Mouse (Mus musculus) granulocyte monocyte progenitor cell, adult 5-6 weeks (primary cell): Measurements from ENCODE around the gene Ythdf1. TPM values are rescaled to one million over a fixed set of nuclear protein-coding genes. Genes with fewer than 3 reads are reported as not detected.

ENCODE experiments used
- ATAC-seq: replicated peaks from 2 replicates; pipeline ENCODE4 v1.8.0; 2016; ENCODE audit warnings: mild to moderate bottlenecking, moderate TSS enrichment, inconsistent platforms; ENCODE audit not compliant: poor library complexity, severe bottlenecking
- total RNA-seq, 2 experiments: library from RNA; stranded (forward) in 1 of 2; stranded (reverse) in 1 of 2; fragments of 200-712, 200-1000 nt in 1 of 2; fragments of >200 nt in 1 of 2; fragmentation: Nextera tagmentation in 1 of 2; gene quantifications; 2 replicates each; pipeline ENCODE4 v1.2.3; 2014 to 2017

Gene Ythdf1
- 46.7 and 63.6 TPM in 2 replicates for total RNA-seq (2014; fragmentation: Nextera tagmentation)
- 34.0 and 35.8 TPM in 2 replicates for total RNA-seq (2017)

DNA sequence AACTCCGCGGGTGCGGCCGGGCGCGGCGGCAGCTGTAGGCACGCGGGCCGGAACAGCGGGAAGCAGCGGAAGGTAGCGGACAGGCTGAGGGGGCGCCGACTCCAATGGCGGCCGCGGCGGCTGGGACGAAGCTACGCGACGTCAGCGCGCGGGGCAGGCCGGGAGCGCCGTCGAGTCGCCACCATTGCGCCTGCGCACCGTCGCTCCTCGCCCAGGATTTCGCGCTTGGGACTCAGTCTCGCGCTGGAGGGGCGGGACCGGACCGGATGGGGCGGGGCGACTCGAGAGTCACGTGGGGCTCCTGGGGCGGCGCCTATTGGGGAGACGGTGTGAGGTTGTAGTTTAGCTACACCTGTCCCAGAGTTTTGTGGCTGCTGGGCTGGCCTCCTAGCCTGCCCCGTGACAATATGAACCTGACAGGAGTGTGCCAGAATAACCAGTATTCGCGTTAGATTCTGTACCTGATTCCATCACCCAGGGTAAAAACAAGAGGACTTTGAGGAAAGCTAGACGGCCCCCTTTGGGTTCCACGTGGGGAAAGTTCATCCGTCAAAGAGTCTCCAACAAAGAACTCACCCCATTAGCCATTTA is at the start of gene Ythdf1:
Ythdf1 (minus strand) TSS at position 140 of the 591 bp plus-strand sequence.
- ATAC-seq: peak; percentile 81

DNA sequence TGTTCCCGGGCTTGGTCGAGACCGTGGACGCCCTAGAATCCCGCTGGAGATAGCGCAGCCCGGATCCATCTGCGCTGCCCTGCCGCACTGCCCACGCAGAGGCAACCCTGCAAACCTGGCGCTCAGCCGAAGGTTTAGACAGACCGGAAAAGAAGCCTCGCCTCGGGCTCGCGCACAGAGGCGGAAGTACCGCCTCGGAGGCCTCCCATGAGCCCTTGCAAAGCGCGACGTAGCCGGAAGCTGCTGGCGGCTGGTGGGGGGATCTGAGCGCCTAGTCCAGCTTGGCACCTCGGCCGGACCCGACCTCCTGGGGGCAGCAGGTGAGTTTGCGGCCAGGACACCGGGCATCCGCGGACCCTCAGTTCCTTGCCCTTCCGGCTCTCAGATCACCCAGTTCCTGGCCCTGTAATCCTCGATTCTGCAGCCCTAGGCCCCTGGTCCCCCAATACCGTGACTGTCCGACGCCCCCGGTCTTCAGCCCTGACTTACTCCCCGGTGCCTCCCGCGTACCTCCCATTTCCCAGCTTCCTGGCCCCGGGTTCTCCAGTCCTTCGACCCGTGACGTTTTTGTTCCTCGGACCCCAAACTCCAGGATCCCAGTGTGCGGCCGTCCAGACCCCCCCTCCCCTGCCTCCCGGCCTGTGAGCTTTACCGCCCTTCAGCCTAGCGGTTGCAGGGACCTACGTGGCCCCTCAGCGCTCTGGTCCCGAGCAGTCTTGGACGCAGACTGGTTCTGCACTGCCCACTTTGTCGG is 46.4 kb upstream of the Ythdf1 start, which contains the start of gene Arfgap1:
Arfgap1 (plus strand) TSS at position 216 of the 754 bp plus-strand sequence.
- ATAC-seq: peak; percentile 86

DNA sequence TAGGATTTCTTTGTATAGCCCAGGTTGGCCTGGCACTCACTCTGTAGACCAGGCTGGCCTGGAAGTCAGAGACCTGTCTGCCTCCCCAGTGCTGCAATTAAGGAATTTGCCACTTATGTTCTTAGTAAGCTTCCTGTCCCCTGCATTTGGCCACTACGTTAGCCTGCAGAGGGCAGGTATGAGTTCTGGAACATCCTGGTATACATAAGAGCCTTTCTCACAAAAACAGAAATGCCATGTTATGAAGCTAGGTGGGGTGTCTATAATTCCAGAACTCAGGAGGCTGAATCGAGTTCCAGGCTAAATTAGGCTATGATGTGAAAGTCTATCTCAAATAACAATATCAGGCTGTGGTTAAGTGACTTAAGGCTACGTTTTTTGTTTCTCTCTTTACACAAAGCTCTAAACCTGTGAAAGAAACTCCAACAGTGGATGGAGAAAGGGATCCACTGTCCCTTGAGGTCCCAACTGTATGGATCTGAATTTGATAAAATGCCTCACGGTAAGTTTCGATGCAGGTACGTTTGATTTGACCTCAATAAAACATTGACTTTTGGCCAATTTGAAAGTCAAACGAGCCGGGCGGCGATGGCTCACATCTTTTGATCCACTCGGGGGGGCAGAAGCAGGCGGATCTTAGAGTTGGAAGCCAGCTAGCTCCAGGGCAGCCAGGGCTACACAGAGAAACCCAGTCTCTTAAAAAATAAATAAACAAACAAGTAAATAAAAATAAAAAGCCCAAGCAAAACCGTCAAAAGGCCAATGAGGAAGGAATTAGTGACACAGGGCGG is 45.5 kb upstream of the Ythdf1 start:
- peak; percentile 36 for ATAC-seq

- peak; percentile 45 for ATAC-seq
Measured at GRCm38 (mm10) chr2:180963956-180964355, 43.2 kb upstream of the Ythdf1 start.

DNA sequence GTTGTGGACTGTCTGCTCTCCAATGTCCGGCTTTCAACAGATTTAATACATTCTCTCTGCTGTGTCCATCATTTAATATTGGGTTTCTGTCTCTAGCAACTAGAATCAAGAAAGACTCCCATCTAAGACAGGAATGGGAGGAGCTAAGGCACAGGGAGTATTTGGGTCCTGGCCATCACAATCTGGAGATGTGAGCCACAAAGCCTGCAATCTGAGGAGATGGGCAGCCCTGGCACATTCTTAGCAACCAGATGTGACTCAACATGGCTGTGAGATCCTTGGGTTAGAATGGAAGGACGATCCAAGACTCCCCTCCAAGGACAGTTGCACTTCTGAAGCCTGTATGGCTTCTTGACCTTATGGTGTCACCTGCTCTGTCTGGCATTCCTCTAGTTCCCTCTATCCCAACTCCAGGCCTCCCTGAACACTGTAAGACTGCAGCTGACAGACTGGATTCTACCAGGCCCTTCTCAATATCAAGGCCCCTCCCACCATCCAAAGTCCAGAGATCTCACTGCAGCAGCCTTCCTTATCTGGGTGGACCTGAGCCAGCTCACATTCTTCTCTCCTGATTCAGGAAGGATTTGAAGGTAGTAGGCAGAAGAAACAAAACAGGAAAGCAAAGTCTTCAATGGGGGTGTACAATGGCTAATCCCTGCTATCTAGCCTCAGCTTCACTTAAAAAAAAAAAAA is 42.0 kb upstream of the Ythdf1 start:
- no peak for ATAC-seq

DNA sequence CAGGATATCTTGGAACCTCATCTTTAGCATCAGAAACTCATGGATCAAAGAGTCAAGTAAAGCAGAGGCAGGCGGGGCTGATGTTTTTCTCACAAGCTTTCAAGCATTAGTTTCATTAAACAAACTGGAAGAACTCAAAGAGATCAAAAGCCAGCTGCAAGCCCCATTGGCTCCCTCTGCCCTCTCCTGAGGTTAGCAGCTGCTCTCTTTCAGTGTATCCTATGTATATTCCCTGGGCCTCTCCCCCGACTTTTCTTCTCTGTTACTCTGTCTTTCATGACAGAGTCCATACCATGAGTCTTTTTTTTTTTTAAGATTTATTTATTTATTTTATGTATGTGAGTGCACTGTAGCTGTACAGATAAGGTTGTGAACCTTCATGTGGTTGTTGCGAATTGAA is 39.4 kb upstream of the Ythdf1 start:
- no peak for ATAC-seq

- no peak for ATAC-seq
Measured at GRCm38 (mm10) chr2:180959605-180960004, 38.9 kb upstream of the Ythdf1 start.

DNA sequence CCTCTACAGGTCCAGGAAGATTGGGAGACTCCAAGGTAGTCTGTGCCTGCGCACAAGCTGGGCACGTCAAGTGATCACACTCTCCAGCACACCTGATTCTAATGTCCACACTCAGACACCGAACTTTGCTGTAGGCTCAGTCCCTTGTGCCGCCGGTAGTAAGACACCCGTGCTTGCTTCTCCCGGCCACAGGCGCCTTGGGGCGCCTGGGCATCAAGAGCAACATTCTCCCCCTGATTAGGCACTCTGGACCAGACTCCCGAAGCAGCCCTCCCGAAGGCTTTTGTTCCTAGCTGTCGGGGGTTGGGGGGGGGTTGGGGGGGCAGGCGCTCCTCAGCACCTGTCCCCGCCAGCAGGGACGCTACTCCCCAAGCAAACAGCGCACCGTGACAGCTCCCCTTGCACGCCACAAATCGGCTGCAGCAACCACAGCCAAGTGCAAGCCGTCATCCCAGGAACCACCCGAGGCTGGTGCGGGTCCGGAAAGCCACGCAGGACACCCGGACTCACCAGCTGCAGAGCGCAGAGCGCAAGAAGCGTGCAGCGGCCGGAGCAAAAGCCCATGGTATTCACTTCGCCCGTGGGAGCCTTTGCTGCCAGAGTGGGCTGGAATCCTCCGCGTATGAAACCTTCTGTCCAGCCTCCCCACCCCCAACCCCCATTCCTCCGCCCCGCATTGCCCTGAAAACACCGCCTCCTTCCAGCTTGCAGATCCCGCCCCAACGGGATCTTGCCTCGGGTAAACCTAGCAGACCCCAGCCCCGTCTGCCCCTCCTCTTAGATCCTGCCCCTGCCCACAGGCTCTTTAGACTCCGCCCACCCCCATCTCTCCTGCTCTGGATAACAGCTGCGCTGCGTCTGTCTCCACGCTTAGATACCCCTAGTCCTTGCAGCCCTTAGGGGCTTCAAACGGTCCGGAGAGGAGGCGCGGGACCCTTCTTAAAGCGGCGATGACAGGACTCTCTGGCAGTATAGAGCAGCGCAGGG is 33.6 kb upstream of the Ythdf1 start, which contains the start of gene Nkain4:
Nkain4 (minus strand) TSS at position 639 of the 987 bp plus-strand sequence.
- peak; percentile 18; the same call in 1 of the 2 replicates for ATAC-seq

GRCm38 (mm10) chr2:180953638-180954037 is 32.9 kb upstream of the Ythdf1 start:
- no peak for ATAC-seq

DNA sequence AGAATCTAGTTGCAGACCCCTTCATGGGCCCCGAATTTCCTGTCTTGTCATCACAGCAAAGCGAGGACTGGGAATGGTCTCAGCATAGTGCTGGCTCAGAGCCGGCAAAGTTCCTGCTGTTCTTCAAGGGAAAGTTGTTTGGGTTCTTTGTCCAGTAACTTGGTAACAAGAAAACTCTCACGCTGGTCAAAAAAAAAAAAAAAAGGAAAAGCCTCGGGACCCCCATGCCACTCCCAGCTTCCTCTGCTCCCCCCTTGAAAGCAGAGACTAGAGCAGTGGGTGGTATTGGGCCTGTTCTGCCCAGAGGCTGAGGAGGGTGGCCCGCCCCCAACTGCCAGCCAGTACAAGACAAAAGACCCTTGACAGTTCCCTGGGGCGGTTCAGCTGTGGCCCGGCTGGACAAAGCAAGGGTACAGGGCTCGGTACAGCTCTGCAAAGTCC is 32.0 kb upstream of the Ythdf1 start:
- no peak for ATAC-seq

- no peak for ATAC-seq
Measured at GRCm38 (mm10) chr2:180949947-180950346, 29.2 kb upstream of the Ythdf1 start.

- no peak for ATAC-seq
Measured at GRCm38 (mm10) chr2:180941869-180942268, 21.1 kb upstream of the Ythdf1 start.

DNA sequence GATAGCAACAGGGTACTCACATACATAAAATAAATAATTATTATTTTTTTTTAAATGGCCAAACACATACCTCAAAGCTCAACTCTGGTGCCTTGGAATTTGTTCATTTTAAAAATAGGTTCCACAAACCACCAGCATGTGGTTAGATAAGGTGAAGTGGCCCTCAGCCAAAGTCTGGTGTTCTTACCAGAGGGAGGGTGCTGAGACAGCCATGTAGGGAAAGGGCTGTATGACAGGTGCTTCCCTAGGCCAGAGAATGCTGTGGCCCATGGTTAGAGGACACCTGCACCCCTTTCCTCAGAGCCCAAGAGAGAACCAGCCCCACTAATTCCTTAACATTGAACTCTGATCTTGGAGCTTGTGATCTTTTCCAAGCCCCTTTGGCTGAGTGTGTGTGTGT is 19.4 kb upstream of the Ythdf1 start:
- ATAC-seq: no peak

DNA sequence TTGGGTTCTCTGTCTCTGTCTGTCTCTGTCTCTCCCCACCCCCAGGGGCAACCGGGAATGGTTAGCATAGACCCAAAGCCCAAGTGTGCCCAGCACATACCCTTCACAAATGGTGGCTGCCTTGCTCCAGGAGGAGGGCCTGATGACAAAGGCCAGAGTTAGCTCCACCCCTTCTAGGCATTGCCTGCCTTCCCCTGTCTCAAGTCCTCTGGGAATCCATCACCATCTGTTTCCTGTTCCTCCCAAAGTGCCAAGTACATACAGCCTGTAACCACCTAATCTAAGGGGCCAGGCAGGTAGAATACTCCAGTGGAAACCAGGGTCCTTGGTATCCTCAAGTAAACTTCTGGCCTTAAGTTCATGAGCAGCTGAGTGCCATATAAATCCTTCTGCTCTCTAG is 11.7 kb upstream of the Ythdf1 start:
- no peak for ATAC-seq

- ATAC-seq: no peak
Measured at GRCm38 (mm10) chr2:180928723-180929122, 8.0 kb upstream of the Ythdf1 start, which contains the start of gene Birc7. Gene Birc7 (plus strand): TSS chr2:180929023.

GRCm38 (mm10) chr2:180925176-180925575 is 4.4 kb upstream of the Ythdf1 start:
- ATAC-seq: peak; percentile 66

DNA sequence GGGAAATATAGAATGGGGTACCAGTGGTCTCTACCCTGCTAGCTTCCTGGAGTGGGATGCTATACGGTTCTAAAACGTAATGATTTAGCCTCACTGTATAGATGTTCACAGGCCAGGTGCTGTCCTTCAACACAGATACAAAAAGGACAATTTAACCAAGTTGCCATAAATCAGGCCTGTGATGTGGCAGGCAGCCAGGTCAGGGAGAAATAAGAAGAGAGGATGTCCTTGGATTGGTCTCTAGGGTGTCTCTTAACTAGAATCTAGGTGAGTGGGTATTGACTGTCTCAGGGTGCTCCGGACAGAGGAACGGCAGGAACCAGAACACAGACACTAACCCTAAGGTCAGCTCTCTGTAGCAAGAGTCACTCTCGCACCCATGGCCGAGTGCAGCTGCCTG is 2.0 kb upstream of the Ythdf1 start:
- ATAC-seq: no peak

GRCm38 (mm10) chr2:180919913-180920809 is 588 bp downstream of the Ythdf1 start:
- peak; percentile 54 for ATAC-seq
